Mouse (Mus musculus) gastrocnemius, postnatal 4 days (tissue): ENCODE measurements around the gene Rnf43. TPM values are rescaled to one million over a fixed set of nuclear protein-coding genes. Genes with fewer than 3 reads are reported as not detected.
A peak's percentile ranks its signal among the peaks of the same experiment; 100 is the strongest.

Experiments
- DNase-seq, 2 experiments: peaks; one replicate each; pipeline ENCODE4 v3.0.0; 2021 to 2022; ENCODE audit warnings: low spot score in 2 of 2, mixed read lengths in 2 of 2
- total RNA-seq, 2 experiments: library from RNA; stranded (reverse); gene quantifications; 2 replicates each; pipeline ENCODE4 v1.2.3; 2021

Gene Rnf43
- total RNA-seq, 2 experiments from 2014 or later, result 0.17 to 0.29 TPM

DNA sequence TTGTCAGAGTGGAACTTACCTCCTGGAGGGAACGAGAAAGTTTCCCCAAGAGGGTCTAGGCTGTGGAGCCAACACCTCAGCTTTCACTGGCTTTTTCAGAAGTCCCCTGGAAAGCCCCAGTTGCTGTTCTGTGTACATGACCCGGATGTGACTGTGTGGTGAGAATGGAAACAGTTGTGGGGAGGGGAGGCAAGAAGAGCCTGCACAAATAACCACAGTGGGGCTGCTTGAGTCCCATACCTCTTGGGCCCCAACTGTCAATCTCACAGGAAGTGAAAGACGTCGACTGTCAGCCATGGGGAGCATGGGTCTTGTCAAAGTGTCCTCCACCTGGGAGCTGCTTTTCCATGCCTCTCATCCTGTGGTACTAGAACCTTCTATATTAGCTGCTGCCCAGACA lies 82.4 kb downstream of the Rnf43 start:
- DNase-seq, result no peak

GRCm38 (mm10) chr11:87745632-87746555 lies 83.4 kb downstream of the Rnf43 start:
- no peak for DNase-seq

- no peak for DNase-seq
Observed at GRCm38 (mm10) chr11:87747312-87747711, 84.8 kb downstream of the Rnf43 start.

DNA sequence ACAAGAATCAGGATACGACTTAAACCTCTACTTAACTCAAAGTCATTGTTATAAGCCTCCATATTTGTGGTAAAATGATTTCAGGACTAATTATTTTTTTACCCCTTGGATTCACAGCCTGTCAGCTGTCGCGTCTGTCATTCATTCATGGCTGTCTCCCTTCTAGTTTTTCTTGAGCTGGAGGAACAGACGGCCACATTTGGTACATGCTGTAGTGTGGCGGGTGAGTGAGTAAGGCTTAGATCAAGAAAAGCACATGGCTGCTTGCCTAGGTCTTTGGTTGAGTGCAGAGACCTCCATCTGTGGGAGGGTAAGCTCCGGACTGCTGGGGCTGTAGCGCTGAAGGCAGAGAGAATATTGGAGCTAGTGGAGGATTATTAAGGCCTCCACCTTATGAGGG lies 85.2 kb downstream of the Rnf43 start:
- DNase-seq, result no peak

DNA sequence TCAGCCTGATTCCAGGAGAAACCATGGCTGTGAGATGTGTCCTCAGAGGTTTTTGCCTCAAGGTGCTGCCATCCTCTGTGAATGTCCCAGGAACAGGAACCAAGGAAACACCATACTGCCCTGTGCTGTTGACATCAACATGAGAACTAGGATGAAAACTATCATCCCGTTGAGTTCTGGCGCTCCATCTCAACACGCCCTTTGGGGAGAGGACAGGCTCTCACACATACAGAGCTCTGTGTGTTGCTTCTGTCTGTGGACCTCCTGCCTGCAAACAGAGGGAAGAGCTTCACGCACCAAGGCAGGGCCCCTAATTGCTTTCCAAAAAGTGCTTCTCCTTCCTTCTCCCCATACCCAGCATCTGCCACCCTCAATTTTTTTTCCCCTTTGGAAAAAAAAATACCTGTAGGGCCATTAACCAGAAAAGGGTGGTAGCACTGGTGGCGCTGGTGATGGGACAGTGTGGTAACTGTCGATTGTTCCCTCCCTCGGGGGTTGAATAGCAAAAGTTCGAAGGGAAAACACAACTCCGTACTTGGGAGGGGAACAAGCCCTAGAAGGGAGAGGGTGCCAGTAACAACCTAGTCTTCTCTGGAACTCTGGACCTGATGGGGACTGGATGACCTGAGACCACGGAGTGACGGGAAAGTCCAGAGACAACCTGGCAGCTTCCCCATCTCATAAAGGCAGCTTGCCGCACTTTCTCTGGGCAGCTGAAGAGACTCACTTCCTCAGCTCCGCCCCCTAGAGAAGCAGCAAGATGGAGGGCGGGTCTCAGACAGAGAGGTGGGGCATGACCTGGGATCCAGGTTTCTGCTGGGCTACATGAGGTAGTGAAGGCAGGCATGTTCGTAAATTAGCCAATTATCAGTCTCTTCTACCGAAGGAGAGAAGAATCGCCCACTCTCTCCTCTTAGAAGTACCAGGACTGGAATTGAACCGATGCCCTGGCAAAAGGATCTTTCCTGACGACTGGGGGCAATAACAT lies 85.9 kb downstream of the Rnf43 start:
- no peak for DNase-seq

DNA sequence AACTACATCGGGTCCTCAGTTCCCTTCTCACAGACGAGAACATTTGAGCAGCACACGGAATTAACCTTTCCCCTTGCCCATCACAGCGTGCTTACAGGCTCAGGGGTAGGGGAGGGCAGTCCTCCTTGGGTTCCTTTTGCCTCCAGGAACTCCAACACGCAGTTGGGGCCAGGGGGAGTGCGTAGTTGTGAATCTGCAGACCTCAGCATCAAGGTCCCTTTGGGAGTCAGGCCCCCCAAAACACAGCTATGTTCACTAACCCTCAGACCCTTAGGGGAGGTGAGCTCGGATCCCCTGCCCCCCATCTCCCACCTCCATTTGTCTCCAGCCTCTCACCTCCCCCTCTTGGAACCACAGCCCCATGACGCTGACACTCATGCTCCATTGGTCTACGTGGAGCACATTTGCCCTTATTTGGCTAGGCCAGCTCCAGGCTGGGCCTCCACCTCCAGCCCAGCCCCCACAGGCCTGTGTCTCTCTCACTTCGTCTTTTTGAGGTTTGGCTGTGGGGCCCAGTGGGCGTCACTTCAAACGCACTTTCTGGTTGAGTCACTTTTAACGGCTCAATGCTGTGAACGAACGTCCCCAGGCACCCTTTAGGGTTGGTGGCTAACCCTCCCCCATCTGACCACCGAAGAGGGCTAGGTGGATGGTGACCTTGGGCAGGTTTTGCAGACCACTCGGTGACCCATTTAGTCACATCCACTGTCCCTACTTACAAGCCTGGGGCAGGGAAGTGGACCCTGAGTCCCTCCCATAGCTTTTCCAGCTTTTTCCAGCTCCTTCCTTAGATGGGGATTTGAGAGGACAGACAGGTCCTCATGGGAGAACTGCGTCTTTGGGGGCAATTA lies 86.9 kb downstream of the Rnf43 start:
- no peak for DNase-seq

DNA sequence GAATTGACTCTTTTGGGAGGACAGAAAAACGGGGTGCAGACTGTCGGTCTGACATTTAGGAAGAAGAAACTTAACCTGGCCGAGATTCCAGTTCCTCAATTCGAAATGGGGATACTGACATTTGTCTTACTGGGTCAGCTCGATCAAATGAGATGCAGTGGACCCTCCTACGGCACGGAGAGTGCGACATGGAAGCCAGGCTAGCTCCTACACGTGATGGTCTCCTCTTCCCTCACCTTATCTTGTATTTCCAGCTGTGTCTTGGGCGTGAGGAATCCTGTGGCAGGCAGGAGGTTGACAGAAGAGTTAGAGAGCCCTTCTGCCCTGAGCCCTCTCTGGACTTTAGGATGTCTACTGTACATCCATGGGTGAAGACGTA lies 87.5 kb downstream of the Rnf43 start:
- no peak for DNase-seq

GRCm38 (mm10) chr11:87750521-87750920 lies 88.0 kb downstream of the Rnf43 start:
- DNase-seq, result no peak

DNA sequence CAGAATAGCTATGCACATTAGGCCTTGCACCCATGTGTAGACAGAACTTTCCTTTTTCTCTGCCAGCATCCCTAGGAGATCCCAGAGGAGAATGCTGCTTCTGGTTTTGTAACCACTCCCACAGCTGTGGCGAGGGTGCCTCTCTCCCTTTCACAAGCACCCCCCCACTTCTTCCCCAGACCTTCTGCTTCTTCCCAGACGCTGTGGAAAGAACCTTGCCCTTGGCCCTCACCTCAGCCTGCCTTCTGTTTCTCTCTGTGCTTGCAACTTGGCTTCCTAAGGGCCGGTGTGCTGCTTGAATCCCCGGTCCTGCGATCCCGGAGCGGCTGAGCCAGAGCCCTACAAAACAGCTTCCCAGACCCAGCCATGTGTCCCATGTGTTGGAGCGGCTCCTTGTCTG lies 88.5 kb downstream of the Rnf43 start:
- DNase-seq, result no peak

DNA sequence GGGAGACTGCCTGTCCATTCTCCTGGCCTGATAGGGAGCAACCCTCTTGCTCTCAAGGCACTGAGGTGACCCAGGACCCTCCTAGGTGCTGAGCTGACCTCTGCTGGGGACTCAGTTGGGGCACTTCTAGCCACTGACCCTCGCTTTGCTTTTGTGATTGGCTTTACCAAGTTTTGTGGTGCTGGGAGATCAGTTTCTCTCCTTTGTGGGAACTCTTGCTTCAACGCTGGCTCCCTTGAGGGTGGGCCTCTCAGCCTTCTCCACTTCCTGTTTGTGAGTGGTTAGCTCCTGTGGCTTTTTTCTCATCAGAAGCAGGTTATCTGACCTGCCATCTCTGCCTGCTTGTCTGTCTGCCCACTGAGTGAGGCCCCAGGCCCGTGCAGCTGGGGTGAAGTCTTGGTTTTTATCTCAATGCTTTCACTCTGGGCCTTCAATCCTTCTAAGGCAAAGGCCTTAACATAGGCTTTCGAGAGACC lies 89.0 kb downstream of the Rnf43 start:
- no peak for DNase-seq

DNA sequence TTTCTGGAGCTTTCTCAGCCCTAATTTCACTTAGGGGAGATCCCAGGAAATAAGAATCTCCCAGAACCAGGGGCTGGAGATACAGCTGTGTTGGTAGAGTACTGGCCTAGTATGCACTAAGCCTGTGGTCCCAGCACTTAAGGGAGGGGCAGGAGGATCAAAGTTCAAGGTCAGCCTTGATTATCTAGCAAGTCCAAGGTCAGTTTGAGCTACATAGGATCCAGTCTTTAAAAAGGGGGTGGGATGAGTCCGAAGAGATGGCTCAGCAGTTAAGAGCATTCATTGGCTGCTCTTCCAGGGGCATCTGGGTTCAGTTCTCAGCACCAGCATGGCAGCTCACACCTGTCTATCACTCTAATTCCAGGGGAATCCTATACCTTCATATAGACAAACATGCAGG lies 89.8 kb downstream of the Rnf43 start:
- DNase-seq, result no peak

- no peak for DNase-seq
Observed at GRCm38 (mm10) chr11:87753255-87753654, 90.7 kb downstream of the Rnf43 start.

- no peak for DNase-seq
Observed at GRCm38 (mm10) chr11:87753891-87754501, 91.5 kb downstream of the Rnf43 start.

DNA sequence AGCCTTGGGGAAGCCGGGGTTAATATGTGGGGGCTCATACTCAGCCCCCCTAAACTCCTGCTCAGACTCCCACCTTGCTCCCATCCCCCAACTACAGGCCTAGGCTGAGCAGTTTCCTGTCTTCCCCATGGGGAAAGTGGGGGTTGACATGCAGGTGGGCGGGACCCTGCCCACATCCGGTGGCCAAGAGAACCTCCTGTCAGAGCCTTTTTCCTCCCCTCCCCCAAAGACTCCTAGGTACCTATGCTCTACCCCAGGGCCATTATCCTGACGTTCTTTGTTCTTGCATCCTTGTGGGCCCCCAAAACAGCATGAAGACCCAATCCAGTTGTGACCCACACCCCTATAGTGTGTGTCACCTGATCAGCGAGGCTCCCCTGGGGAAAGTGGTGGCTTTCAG lies 92.1 kb downstream of the Rnf43 start:
- no peak for DNase-seq

GRCm38 (mm10) chr11:87755360-87756017 lies 93.0 kb downstream of the Rnf43 start:
- peak in 1 of 2 experiments; percentile 53 for DNase-seq

GRCm38 (mm10) chr11:87756251-87756820 lies 93.8 kb downstream of the Rnf43 start:
- no peak for DNase-seq

DNA sequence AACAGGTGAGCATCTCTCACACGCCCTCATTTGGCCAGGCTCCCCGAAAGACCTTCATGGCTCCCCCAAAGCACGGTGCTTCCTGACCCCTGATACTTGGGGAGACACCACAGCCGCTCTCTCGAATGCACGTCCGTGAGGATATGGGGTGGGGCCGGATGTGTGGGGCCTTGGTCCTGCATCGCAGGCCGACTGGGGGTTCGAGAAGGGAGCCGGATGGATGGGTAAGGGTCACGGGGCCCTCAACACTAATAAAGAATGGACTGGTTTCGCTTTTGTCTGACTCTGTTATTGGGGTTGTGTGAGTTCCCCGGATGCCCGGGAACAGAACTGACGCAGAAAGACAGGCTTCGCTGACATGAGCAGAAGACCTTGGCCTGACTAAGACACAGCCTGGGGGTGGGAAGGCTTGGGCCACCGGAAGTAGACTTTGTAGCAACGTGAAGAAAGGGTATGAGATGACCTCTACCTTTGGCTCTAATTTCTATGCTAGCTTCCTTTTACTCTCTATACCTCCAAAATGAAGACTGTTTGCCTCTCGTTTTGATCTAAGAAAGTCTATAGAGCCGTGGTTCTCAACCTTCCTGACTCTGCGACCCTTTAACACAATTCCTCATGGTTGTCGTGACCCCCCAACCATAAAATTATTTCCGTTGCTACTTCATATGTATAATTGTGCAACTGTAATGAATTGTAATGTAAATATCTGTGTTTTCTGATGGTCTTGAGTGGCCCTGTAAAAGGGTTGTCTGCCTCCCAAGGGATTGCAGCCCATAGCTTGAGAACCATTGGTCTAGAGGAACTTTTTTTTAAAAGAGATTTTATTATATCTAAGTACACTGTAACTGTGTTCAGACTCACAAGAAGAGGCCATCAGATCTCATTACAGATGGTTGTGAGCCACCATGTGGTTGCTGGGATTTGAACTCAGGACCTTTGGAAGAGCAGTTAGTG lies 94.8 kb downstream of the Rnf43 start:
- DNase-seq, result no peak

GRCm38 (mm10) chr11:87758161-87758911 lies 95.8 kb downstream of the Rnf43 start:
- DNase-seq, result no peak
